Mouse (Mus musculus) ovary, adult 2 months (tissue): ENCODE results near the gene Sfxn5. TPM values are rescaled to one million over a fixed set of nuclear protein-coding genes. Genes with fewer than 3 reads are reported as not detected.

ENCODE experiments used
- polyA plus RNA-seq: library from polyadenylated mRNA; depleted of rRNA; stranded (reverse); fragments of >200 nt; gene quantifications from 2 replicates; pipeline ENCODE4 v1.2.3, GENCODE M21; 2012; rRNA removed

Sfxn5 gene
- 8.1 and 10.1 TPM in 2 replicates for polyA plus RNA-seq

GRCm38 (mm10) chr6:85333000-85333669 lies at the start of gene Sfxn5:
Gene Sfxn5 (minus strand): TSS chr6:85333422.

GRCm38 (mm10) chr6:85373951-85374733 lies 40.9 kb upstream of the Sfxn5 start, which contains the start of gene Rab11fip5:
Gene Rab11fip5 (minus strand): TSS chr6:85374634.

GRCm38 (mm10) chr6:85187340-85188211 lies 145.6 kb downstream of the Sfxn5 start, which contains the start of gene Emx1:
Gene Emx1 (plus strand): TSS chr6:85187438.

Other genes with a start within 250 kb of the Sfxn5 start
- gene Spr, start 195.7 kb downstream of the Sfxn5 start, polyA plus RNA-seq, result 29.9 and 31.1 TPM in 2 replicates
- 0.09 TPM in 1 of 2 replicates, not detected in the other for gene Emx1, start 146.0 kb downstream of the Sfxn5 start, polyA plus RNA-seq
- gene Rab11fip5, start 41.2 kb upstream of the Sfxn5 start, polyA plus RNA-seq, result 51.2 and 56.8 TPM in 2 replicates
- gene Noto, start 90.5 kb upstream of the Sfxn5 start, polyA plus RNA-seq, result 9.1 and 10.0 TPM in 2 replicates
- gene Smyd5, start 98.6 kb upstream of the Sfxn5 start, polyA plus RNA-seq, result 44.5 and 53.9 TPM in 2 replicates
- gene Cct7, start 118.1 kb upstream of the Sfxn5 start, polyA plus RNA-seq, result 144 and 170 TPM in 2 replicates
- gene Pradc1, start 118.5 kb upstream of the Sfxn5 start, polyA plus RNA-seq, result 22.8 and 24.0 TPM in 2 replicates
- 1.1 and 1.3 TPM in 2 replicates for gene Fbxo41, start 169.6 kb upstream of the Sfxn5 start, polyA plus RNA-seq
- gene Egr4, start 180.2 kb upstream of the Sfxn5 start, polyA plus RNA-seq, result 0.20 and 0.46 TPM in 2 replicates